ENCODE assay signal across 17 mouse cellular contexts in the genomic region with DNA sequence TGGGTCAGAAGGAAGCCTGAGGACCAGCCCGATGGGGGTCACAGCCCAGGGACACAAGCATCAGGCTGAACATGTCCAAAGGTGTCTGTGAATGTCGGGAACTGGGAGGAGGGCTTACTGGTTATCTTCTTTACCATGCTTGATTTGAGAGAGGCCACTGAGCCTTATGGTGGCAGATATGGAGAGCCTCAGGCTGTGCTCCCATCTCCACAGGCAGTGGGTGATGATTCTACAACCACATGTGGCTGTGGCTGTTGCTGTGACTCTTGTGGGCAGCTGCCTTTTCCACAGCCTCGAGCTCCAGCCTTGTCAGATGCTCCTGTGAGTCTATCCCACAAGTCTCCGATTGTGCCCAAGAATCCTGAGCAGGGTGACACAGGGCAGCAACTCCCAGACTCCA.
"Had no signal": no experiment of that assay in that cellular context is flagged by ENCODE, and none has a peak within 500 bp of the region (broad histone marks: within the 10 kb centered on the region; RNA-seq: fewer than 3 reads in every experiment).

No protein-coding gene starts in this region.

- DNase-seq: liver, postnatal 0 days; lung, adult 2 months; lung, postnatal 14 days; lung, postnatal 36 days; midbrain, embryonic 14.5 days; right cerebral cortex, postnatal 14 days; thymus, adult 2 months; thymus, postnatal 25 days; thymus, postnatal 4 days had no signal

- H3K36me3 ChIP-seq: lung, embryonic 15.5 days; midbrain, embryonic 12.5 days; neural tube, embryonic 12.5 days; stomach, embryonic 15.5 days had no signal

- H3K4me3 ChIP-seq: lung, embryonic 15.5 days; megakaryocyte, embryonic 14.5 days; midbrain, embryonic 12.5 days; neural tube, embryonic 12.5 days; stomach, embryonic 15.5 days had no signal

- H3K27ac ChIP-seq: lung, embryonic 15.5 days; macrophage; midbrain, embryonic 12.5 days; neural tube, embryonic 12.5 days; stomach, embryonic 15.5 days; stomach, postnatal 0 days had no signal

- H3K4me2 ChIP-seq: lung, embryonic 15.5 days; midbrain, embryonic 12.5 days; neural tube, embryonic 12.5 days; stomach, embryonic 15.5 days had no signal

- H3K9me3 ChIP-seq: lung, embryonic 15.5 days; megakaryocyte, embryonic 14.5 days; midbrain, embryonic 12.5 days; neural tube, embryonic 12.5 days; stomach, embryonic 15.5 days had no signal

- H3K4me1 ChIP-seq: lung, embryonic 15.5 days; megakaryocyte, embryonic 14.5 days; stomach, embryonic 15.5 days had no signal

- ATAC-seq: liver, postnatal 0 days; lung, postnatal 0 days had no signal

- H3K9ac ChIP-seq: liver, postnatal 0 days; lung, embryonic 15.5 days; midbrain, embryonic 12.5 days; neural tube, embryonic 12.5 days; stomach, embryonic 15.5 days had no signal

- H3K27me3 ChIP-seq: lung, embryonic 15.5 days; neural tube, embryonic 12.5 days; stomach, embryonic 15.5 days had no signal
